Mouse (Mus musculus): ENCODE results near the gene Smyd2.

GRCm38 (mm10) chr1:189913093-189913760 is 8.9 kb downstream of the Smyd2 start:
- TF ChIP-seq ZMIZ1 (IDR thresholded peaks at IDR 0.05; ENCODE audit: low read depth, low read length) (no peak), RCOR1 (IDR thresholded peaks at IDR 0.05; ENCODE audit: low read depth, low read length) (no peak), POLR2A (IDR thresholded peaks at IDR 0.05; ENCODE audit: control insufficient read depth in 1 of 2, insufficient read depth in 1 of 2, low read depth in 1 of 2, low read length in 2 of 2, poor library complexity in 1 of 2) (no peak)

Data from MEL (cell line).